Comparison of ENCODE assay signal across 10 mouse cellular contexts in the genomic region with DNA sequence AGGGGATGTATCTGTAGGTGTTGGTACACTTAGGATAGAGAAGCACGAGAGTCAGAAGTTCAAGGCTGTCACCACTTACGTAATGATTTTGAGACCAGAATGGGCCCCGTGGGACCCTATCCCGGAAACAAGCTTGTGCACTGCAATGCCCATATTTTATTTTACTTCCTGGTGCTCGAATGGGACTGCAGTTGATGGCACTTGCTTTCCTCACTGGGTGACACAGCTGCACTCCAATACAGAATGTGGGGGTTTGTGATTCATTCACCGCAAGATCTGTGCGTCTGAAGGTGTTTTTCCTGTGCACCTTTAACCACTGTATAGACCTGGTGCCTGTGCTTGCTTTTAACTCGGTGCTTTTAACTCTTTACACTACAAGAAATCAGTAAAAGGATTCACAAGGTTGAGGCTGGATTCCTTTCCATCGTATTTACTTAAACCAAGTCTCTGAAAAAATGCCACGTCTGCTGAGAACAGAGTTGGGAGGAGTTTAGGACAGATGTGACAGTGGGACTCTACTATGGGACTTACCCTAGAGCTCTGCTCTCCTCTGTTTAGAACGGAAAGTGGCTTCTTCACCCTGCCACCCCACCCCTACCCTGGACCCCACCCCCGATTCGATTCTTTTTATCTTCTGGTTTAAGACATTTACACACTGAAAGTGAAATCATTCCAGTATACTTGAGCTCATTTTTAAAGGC.
A peak's percentile ranks its signal among the peaks of the same experiment; 100 is the strongest.
DNase-seq lines count a peak whose midpoint lies in the region; ATAC-seq and TF ChIP-seq lines count a peak whose summit lies in the region.
"Had no signal": no experiment of that assay in that cellular context is flagged by ENCODE, and none has a peak within 500 bp of the region (broad histone marks: within the 10 kb centered on the region; RNA-seq: fewer than 3 reads in every experiment).

No protein-coding gene starts in this region.

- no peak overlapping the region for H3K27ac ChIP-seq in kidney, embryonic 15.5 days
- peak overlapping the region; percentile 78 for H3K27ac ChIP-seq in bone marrow, adult 2 months (ENCODE audit: control insufficient read depth, insufficient read depth, low read depth, low read length, poor library complexity)
- H3K27ac ChIP-seq: forebrain, embryonic 13.5 days; midbrain, embryonic 12.5 days; stomach, embryonic 15.5 days had no signal

- H3K4me2 ChIP-seq in kidney, embryonic 15.5 days, result no peak overlapping the region
- H3K4me2 ChIP-seq: forebrain, embryonic 13.5 days; midbrain, embryonic 12.5 days; stomach, embryonic 15.5 days had no signal

- no peak for ATAC-seq in kidney, embryonic 15.5 days (replicated peaks; ENCODE audit: low FRiP score)
- ATAC-seq in megakaryocyte, adult 5-6 weeks (ENCODE audit: poor library complexity, severe bottlenecking), result peak; percentile 13; the same call in 1 of the 2 replicates
- ATAC-seq: forebrain, embryonic 13.5 days had no signal

- H3K4me3 ChIP-seq in kidney, embryonic 15.5 days (replicated peaks), result no peak overlapping the region
- H3K4me3 ChIP-seq in bone marrow, adult 2 months (replicated peaks; ENCODE audit: control insufficient read depth, low read depth, low read length), result peak overlapping the region; percentile 35
- H3K4me3 ChIP-seq: forebrain, embryonic 13.5 days; midbrain, embryonic 12.5 days; stomach, embryonic 15.5 days had no signal

- H3K4me1 ChIP-seq in kidney, embryonic 15.5 days, result peaks cover 8% of the 10 kb centered on the region; the same call in 1 of the 2 replicates
- H3K4me1 ChIP-seq in bone marrow, adult 2 months (ENCODE audit: control insufficient read depth, insufficient read depth, low read length), result peaks cover 12% of the 10 kb centered on the region
- H3K4me1 ChIP-seq: forebrain, embryonic 13.5 days; stomach, embryonic 15.5 days had no signal

- TF ChIP-seq CTCF in bone marrow, adult 2 months (IDR thresholded peaks at IDR 0.05; ENCODE audit: control insufficient read depth, insufficient read depth, low read length), result no peak

- no peaks in the 10 kb centered on the region for H3K27me3 ChIP-seq in kidney, embryonic 15.5 days
- H3K27me3 ChIP-seq: forebrain, embryonic 13.5 days; midbrain, embryonic 12.5 days; stomach, embryonic 15.5 days had no signal

- peak; percentile 34 to 37 for DNase-seq in kidney, adult 8-10 months
- DNase-seq in thymus, postnatal 14 days, result peak; percentile 74
- no peak for DNase-seq in frontal cortex, postnatal 36 days (ENCODE audit: low spot score in 2 of 2)
- no peak for DNase-seq in right cerebral cortex, adult 18-20 months

- H3K9ac ChIP-seq in kidney, embryonic 15.5 days, result no peak overlapping the region
- H3K9ac ChIP-seq: forebrain, embryonic 13.5 days; midbrain, embryonic 12.5 days; stomach, embryonic 15.5 days had no signal

- no peaks in the 10 kb centered on the region for H3K9me3 ChIP-seq in kidney, embryonic 15.5 days (replicated peaks)
- H3K9me3 ChIP-seq: forebrain, embryonic 13.5 days; midbrain, embryonic 12.5 days; stomach, embryonic 15.5 days had no signal

- TF ChIP-seq POLR2A in bone marrow, adult 2 months (IDR thresholded peaks at IDR 0.05; ENCODE audit: borderline replicate concordance, control insufficient read depth, low read depth, low read length), result no peak

- no peaks in the 10 kb centered on the region for H3K36me3 ChIP-seq in kidney, embryonic 15.5 days
- H3K36me3 ChIP-seq: midbrain, embryonic 12.5 days; stomach, embryonic 15.5 days had no signal

- WGBS in kidney, embryonic 15.5 days, result 66% methylated on average over 13 of the region's 13 CpGs
- 31% methylated on average over 13 of the region's 13 CpGs for WGBS in bone marrow, adult 2 months

Comparison
In these comparisons a context has a peak if more than half of its experiments do, and no peak if none do; other contexts are left out.
1. DNase-seq: peak in kidney, adult 8-10 months (2 of 2) and thymus, postnatal 14 days (single experiment); none in frontal cortex, postnatal 36 days (0 of 2) and right cerebral cortex, adult 18-20 months (single experiment).